Mouse (Mus musculus): ENCODE data around the gene Zfp84.
A peak's percentile ranks its signal among the peaks of the same experiment; 100 is the strongest.

The Zfp84 gene

DNA sequence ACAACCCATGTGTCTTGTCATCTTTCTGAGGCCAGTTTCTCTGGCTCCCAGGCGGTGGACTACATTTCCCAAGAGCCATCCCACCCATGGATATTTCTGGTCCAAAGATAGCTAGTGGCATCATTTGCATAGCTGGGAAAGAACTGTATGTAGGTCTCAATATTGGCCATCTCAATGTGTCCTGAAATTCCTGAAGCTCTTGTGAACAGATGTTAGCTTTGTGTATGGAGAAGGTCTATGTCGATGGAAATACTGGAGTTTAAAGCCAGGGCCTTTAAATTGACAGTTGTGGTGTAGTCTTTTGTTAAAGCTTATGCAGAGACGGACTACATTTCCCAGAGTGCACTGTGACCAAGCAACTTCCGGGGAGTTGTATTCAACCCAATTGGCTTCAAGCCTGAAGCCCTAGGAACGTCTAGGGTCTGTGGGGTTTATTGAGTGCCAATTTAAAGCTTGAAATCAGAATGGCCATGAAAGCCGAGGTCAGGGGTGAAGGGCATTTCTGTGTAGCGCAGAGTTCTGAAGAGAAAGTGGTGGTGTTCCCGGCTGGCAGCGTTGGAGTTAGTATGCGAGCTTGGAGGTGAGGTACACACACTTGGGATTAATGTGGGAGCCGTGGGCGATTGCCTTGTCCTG lies 50.4 kb downstream of the Zfp84 start:
- DNase-seq (ENCODE audit: low spot score) = peak; percentile 94

DNA sequence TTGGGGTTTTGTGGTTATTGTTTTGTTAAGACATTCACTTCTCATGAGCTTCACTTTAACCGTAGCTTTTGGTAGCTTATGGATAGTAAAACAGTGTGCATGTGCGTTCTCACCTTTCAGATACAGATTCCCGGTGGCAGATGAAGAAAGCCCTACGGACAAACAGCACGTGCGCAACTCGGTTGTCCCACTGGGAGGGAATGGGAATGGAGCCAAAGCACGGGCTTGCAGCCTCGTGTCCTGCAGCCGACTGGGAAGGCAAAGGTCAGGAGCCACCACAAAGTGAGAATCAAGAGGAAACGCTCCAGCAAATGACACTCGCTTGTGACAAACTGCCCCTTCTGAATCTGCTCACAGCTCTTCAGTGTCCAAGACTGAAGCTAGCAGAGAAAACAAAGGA lies 59.6 kb downstream of the Zfp84 start:
- no peak for DNase-seq (ENCODE audit: low spot score)

Measured in embryo, embryonic 10.5 days (tissue).